Mouse (Mus musculus): ENCODE measurements around the gene Ascc1. TPM values are rescaled to one million over a fixed set of nuclear protein-coding genes. Genes with fewer than 3 reads are reported as not detected.

Gene Ascc1
- polyA plus RNA-seq, 1 experiment from 2014 or later = 41.8 TPM

DNA sequence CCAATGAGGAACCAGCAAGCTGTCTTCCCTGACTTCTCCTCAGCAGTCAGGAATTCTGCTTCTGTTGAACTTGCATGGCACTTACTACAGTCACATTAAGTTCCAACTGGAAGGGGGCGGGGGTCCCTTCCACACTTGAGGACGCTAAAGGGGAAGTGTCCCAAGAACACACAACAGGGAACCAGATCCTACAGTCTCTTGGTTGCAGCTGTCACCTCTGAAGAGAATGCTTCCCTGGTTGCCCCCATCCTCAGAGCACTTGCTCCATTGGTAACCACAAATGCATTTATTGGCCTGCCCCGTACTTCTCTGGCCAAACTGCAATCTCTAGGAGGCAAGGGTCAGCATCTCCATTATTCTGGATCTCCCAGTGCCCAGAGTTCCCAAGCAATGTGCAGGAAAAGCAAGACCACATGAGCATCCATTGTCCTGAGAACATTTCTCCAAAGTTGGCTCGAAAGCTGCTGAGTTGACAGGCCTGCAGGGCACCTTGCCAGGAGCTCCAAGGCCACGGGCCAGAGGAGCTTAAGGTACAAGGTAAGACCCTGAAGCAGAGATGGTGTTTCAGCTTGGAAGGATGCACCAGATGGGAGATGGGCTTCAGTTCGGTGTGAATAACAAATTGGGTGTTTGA is 35.2 kb upstream of the Ascc1 start:
- no peak for DNase-seq (ENCODE audit: low spot score)
- 93% methylated on average over 6 of the region's 6 CpGs for WGBS
- Histone ChIP-seq H3K36me3 (replicated peaks) (no peaks in the 10 kb centered on the region), H3K27ac (replicated peaks) (peak overlapping the region; percentile 10; the same call in 1 of the 2 replicates), H3K4me1 (peaks cover 54% of the 10 kb centered on the region), H3K9me3 (peaks cover 3% of the 10 kb centered on the region; the same call in 1 of the 2 replicates), H3K27me3 (replicated peaks; ENCODE audit: low read depth, poor library complexity, severe bottlenecking) (peaks cover 4% of the 10 kb centered on the region; the same call in 1 of the 2 replicates), H3K4me3 (no peak overlapping the region)

DNA sequence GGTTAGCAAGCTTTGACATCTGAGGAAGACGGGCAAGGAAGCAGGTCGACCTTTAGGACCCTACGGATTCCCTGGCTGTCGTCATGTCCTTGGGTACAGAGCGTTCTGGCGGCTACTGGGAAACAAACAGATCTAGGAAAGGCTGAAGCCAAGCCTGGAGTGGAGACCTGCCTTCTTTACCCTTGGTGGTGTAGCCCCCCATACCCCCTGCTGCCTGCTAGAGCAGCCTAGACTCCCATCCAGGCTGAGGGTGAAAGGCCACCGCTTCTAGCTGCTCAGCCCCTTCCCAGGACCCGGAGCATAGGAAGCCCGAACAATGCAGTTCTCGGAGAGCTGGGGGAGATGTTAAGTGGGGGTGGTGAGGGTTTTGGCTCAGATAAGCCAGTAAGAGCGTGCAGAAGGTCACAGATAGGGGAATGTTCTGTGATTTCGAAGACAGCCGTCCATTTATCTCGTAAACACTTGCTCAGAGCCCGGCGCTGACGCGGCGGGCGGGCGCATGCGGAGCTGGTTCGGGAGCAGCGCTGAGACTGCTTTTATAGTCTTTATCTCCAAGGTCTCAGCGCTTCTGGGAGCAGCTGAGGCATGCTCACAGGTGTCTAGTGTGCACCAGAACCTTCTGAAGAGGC is 32.7 kb upstream of the Ascc1 start:
- WGBS = under 1% methylated on average over 25 of the region's 25 CpGs
- Histone ChIP-seq H3K27me3 (replicated peaks; ENCODE audit: low read depth, poor library complexity, severe bottlenecking) (peaks cover 4% of the 10 kb centered on the region; the same call in 1 of the 2 replicates), H3K27ac (replicated peaks) (peak overlapping the region; percentile 96), H3K36me3 (replicated peaks) (no peaks in the 10 kb centered on the region), H3K4me1 (peaks cover 61% of the 10 kb centered on the region), H3K9me3 (peaks cover 3% of the 10 kb centered on the region; the same call in 1 of the 2 replicates), H3K4me3 (peak overlapping the region; percentile 65)
- DNase-seq (ENCODE audit: low spot score) = peak; percentile 76

DNA sequence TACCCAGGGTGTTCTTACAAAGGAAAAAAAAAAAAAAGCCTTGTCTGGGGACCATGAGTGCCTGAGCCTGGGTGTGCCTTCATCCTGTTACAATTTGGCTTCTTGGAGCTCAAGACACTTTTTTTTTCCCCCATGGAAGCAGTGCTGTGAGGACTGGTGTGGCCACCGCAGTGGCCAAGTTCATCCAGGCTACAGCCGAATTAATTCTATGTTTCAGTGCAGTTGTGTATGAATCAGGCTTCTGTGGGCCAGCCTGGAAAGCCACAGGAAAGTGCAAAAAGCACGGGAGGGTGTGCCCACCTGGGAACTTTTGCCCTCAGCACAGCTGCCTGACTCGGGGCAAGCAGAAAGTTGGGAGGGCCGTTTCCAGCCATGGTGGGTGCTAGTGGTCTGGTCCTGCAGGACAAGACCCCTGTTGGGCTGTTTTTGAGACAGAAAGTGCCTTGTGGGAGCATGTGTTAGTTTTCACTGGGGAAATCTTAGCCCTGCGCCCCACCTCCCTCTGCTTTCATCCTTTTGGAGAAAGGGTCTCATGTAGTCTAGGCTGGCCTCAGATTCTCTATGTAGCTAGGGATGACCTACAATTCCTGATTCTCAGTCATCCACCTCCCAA is 32.0 kb upstream of the Ascc1 start:
- Histone ChIP-seq H3K36me3 (replicated peaks) (no peaks in the 10 kb centered on the region), H3K4me1 (peaks cover 59% of the 10 kb centered on the region), H3K27ac (replicated peaks) (peak overlapping the region; percentile 96), H3K4me3 (peak overlapping the region; percentile 65), H3K9me3 (peaks cover 3% of the 10 kb centered on the region; the same call in 1 of the 2 replicates), H3K27me3 (replicated peaks; ENCODE audit: low read depth, poor library complexity, severe bottlenecking) (peaks cover 4% of the 10 kb centered on the region; the same call in 1 of the 2 replicates)
- DNase-seq (ENCODE audit: low spot score) = no peak
- 24% methylated on average over 6 of the region's 6 CpGs for WGBS

DNA sequence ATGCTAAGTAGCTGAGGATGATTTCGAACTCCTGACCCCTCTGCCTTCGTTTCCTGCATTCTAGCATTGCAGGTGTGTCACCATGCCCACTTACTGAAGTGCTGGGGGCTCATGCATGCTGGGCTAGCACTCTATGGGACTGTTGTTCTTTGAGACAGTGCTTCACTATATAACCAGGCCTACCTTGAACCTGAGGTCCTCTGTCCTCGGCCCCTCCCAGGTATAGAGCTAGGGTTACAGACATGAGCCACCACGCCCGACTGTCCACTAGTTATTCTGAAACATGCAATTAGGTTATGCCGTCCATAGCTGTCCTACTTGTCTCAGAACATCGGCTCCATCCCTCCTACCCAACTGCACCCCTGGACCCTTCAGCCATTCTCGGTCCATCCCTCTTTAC is 30.8 kb upstream of the Ascc1 start:
- Histone ChIP-seq H3K27ac (replicated peaks) (no peak overlapping the region), H3K4me3 (no peak overlapping the region), H3K4me1 (peaks cover 54% of the 10 kb centered on the region), H3K36me3 (replicated peaks) (no peaks in the 10 kb centered on the region), H3K27me3 (replicated peaks; ENCODE audit: low read depth, poor library complexity, severe bottlenecking) (peaks cover 4% of the 10 kb centered on the region; the same call in 1 of the 2 replicates), H3K9me3 (peaks cover 3% of the 10 kb centered on the region; the same call in 1 of the 2 replicates)
- DNase-seq (ENCODE audit: low spot score) = no peak
- WGBS = 87% methylated on average over 8 of the region's 8 CpGs

DNA sequence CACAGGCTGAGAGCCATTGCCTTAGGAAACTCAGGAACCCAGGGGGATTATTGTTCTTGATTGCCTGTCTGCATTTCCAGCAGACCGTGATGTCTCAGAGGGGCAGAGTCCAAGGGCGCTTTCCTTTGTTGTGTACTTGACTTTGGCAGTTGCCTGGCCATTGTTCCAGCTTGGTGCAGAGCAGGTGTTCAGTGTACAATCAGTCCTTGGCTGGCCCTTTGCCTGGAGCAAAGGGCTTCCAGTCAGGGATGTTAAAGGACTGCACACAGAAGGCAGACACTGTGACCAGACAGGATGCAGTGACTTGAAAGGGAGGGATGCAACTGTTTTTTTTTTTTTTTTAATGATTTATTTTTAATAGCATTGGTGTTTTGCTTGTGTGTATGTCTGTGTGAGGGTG is 30.1 kb upstream of the Ascc1 start:
- Histone ChIP-seq H3K27me3 (replicated peaks; ENCODE audit: low read depth, poor library complexity, severe bottlenecking) (peaks cover 4% of the 10 kb centered on the region; the same call in 1 of the 2 replicates), H3K27ac (replicated peaks) (0 out of 2 replicates have a peak overlapping the region, but pooled peaks have one; percentile 14), H3K4me3 (no peak overlapping the region), H3K36me3 (replicated peaks) (no peaks in the 10 kb centered on the region), H3K9me3 (no peaks in the 10 kb centered on the region), H3K4me1 (peaks cover 54% of the 10 kb centered on the region)
- no peak for DNase-seq (ENCODE audit: low spot score)
- 84% methylated on average over 2 of the region's 2 CpGs for WGBS

DNA sequence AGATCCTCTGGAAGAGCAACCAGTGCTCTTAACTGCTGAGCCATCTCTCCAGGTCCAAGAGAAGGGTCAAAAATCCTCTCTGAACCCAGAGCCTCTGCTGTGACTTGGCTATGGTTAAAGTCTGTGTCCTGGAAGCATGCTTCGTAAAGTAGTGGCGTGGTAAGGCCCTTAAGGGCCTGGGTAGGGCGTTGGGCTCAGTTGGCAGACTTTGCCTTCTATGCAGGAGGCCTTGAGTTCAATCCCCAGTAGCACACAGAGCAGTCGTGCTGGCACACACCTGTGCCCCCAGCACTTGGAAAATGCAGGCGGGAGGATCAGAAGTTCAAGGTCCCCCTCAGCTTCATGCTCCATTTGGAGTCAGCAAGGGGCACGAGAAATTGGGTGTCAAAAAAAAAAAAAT is 29.6 kb upstream of the Ascc1 start:
- Histone ChIP-seq H3K4me3 (no peak overlapping the region), H3K36me3 (replicated peaks) (no peaks in the 10 kb centered on the region), H3K27me3 (replicated peaks; ENCODE audit: low read depth, poor library complexity, severe bottlenecking) (peaks cover 4% of the 10 kb centered on the region; the same call in 1 of the 2 replicates), H3K4me1 (peaks cover 54% of the 10 kb centered on the region), H3K9me3 (no peaks in the 10 kb centered on the region), H3K27ac (replicated peaks) (no peak overlapping the region)
- WGBS = 84% methylated on average over 6 of the region's 6 CpGs
- no peak for DNase-seq (ENCODE audit: low spot score)

DNA sequence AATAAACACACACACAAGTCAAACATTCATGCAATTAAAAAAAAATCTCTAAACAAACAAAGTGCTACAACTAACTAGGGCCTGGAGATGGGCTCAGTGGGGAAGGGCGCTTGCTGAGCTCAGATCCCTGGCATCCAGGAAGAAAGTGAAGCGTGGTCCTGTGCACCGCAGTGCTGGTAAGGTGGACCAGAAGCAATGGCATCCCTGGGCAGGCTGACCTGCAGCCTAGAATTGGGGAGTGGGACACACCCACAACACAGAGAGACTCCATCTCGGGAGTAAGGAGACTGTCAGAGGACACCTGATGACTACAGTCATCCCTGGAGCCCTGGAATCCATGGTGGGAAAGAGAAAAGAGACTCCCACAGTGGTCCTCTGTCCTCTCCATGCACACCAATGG is 29.2 kb upstream of the Ascc1 start:
- Histone ChIP-seq H3K27ac (replicated peaks) (peak overlapping the region; percentile 88), H3K27me3 (replicated peaks; ENCODE audit: low read depth, poor library complexity, severe bottlenecking) (peaks cover 4% of the 10 kb centered on the region; the same call in 1 of the 2 replicates), H3K36me3 (replicated peaks) (no peaks in the 10 kb centered on the region), H3K4me3 (no peak overlapping the region), H3K9me3 (no peaks in the 10 kb centered on the region), H3K4me1 (peaks cover 54% of the 10 kb centered on the region)
- 77% methylated on average over 4 of the region's 4 CpGs for WGBS
- no peak for DNase-seq (ENCODE audit: low spot score)

DNA sequence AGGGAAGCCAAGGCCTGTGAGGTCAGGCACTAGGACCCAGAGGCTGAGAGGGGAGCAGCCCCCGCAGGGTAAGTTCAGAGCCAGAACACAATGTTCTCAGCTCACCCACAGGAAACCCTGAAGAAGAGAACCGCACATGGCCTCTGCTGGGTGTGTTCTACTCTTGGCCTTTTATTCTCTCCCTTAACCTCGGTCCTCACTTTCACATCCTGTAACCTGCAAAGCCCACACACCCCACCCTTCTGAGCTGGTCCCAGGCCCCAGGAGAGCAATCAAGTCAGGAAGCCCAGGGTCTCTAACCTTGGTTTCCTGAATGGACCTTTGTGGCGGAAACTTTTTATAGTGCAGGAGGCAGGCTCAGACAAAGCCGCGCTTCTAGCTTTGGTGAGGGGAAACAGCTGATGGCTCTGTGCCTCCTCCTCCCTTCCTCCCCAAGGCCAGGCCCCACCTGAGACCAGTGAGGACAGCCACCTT is 28.4 kb upstream of the Ascc1 start:
- Histone ChIP-seq H3K27ac (replicated peaks) (peak overlapping the region; percentile 88), H3K9me3 (no peaks in the 10 kb centered on the region), H3K4me1 (peaks cover 62% of the 10 kb centered on the region), H3K4me3 (peak overlapping the region; percentile 39), H3K36me3 (replicated peaks) (no peaks in the 10 kb centered on the region), H3K27me3 (replicated peaks; ENCODE audit: low read depth, poor library complexity, severe bottlenecking) (peaks cover 4% of the 10 kb centered on the region; the same call in 1 of the 2 replicates)
- DNase-seq (ENCODE audit: low spot score) = peak; percentile 58
- 13% methylated on average over 6 of the region's 6 CpGs for WGBS

DNA sequence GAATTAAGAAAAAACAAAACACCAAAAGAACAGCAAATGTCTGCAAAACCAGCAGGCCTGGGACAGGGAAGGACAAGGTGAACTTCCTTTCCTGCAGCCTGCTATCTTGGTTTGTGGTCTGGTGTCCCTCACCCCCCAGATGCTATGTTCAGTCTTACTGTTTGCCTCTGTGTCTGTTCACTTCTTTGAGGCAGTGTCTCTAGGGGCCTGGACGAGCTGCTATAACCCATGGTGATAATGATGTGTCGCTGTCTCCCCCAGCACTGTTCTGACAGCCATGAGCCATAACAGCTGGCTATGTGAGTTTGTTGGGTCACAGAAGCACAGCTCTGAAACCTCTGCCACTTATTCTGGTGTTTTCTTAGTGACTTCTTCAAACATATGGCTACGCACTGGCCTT is 27.8 kb upstream of the Ascc1 start:
- H3K27ac ChIP-seq (replicated peaks) = peak overlapping the region; percentile 88
- no peaks in the 10 kb centered on the region for H3K9me3 ChIP-seq
- peak overlapping the region; percentile 39; the same call in 1 of the 2 replicates for H3K4me3 ChIP-seq
- peaks cover 63% of the 10 kb centered on the region for H3K4me1 ChIP-seq
- peaks cover 4% of the 10 kb centered on the region; the same call in 1 of the 2 replicates for H3K27me3 ChIP-seq (replicated peaks; ENCODE audit: low read depth, poor library complexity, severe bottlenecking)
- DNase-seq (ENCODE audit: low spot score) = no peak
- no peaks in the 10 kb centered on the region for H3K36me3 ChIP-seq (replicated peaks)
- WGBS = 64% methylated on average over 3 of the region's 3 CpGs

DNA sequence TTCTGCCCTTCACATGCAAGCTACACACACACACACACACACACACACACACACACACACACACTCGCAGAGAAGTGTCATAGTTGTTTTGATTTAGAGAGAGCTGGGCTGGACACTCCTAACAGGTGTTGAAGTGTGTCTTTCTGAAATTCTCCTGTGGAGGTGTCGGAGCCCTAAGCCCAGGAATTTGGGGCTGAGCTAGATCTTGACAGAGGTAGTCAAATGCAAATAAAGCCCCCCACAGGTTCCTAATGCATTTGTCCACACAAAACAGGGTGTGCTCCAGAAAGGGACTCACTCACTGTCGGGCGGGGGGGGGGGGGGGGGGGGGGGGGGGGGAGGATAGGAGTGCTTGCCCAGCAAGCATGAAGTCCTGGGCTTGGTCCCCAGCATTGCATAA is 25.5 kb upstream of the Ascc1 start:
- Histone ChIP-seq H3K36me3 (replicated peaks) (no peaks in the 10 kb centered on the region; the same call in 1 of the 2 replicates), H3K4me3 (no peak overlapping the region), H3K27me3 (replicated peaks; ENCODE audit: low read depth, poor library complexity, severe bottlenecking) (no peaks in the 10 kb centered on the region), H3K27ac (replicated peaks) (no peak overlapping the region), H3K4me1 (peaks cover 59% of the 10 kb centered on the region), H3K9me3 (no peaks in the 10 kb centered on the region)
- WGBS = 44% methylated on average over 2 of the region's 4 CpGs
- DNase-seq (ENCODE audit: low spot score) = no peak

DNA sequence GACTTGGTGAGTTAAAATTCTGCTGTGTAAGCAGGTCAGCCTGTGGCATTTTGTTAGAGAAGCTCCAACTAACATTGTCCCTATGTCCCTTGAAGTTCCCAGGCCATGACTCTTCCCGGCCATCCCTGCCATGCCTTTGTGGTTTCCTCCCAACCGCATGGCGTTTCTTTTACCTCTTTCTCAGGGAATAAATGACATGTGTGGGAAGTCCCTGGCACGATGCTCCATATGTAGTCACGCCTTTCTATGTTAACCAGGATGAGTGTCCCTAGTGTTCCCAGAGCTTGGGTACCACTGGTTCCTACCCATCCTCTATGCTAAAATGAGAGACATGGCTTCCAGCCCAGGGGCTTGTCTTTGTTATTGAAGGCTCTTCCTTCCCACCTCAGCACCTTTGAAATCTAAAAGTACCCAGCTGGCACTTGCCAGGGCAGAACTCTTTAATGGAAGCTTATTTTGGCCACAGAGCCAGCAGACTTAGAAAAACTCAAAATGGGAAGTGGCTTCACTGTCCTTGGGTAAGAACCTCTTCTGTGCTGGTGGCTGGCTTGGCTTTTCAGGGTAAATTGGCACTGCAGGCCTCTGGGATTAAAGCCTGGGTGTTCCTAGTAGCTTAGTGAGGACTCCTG is 24.8 kb upstream of the Ascc1 start:
- no peaks in the 10 kb centered on the region for H3K9me3 ChIP-seq
- H3K36me3 ChIP-seq (replicated peaks) = peaks cover under 1% of the 10 kb centered on the region; the same call in 1 of the 2 replicates
- no peak overlapping the region for H3K4me3 ChIP-seq
- H3K4me1 ChIP-seq = peaks cover 54% of the 10 kb centered on the region
- WGBS = 89% methylated on average over 5 of the region's 5 CpGs
- no peaks in the 10 kb centered on the region for H3K27me3 ChIP-seq (replicated peaks; ENCODE audit: low read depth, poor library complexity, severe bottlenecking)
- no peak for DNase-seq (ENCODE audit: low spot score)
- H3K27ac ChIP-seq (replicated peaks) = peak overlapping the region; percentile 42; the same call in 1 of the 2 replicates

DNA sequence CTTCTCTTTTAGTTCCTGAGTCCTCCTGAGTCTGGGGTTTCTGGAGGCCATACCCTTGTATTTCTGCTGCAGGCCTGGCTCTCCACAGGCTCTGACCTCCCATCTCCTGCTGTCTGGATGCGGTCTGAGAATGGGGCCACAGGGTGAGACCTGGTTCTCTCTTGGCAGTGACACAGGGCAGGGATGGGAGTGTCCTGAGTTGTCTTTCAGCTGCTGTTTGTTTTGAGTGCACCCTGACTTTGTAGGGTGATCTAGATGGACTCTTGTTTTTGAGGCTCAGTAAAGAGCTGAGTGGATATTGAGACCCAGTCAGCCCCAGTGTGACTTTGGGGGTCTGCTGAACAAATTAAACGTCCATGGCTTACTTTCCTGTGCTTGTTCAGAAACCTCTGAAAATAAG is 24.2 kb upstream of the Ascc1 start:
- 80% methylated on average over 2 of the region's 2 CpGs for WGBS
- Histone ChIP-seq H3K36me3 (replicated peaks) (peaks cover 2% of the 10 kb centered on the region; the same call in 1 of the 2 replicates), H3K4me3 (no peak overlapping the region), H3K27me3 (replicated peaks; ENCODE audit: low read depth, poor library complexity, severe bottlenecking) (no peaks in the 10 kb centered on the region), H3K9me3 (no peaks in the 10 kb centered on the region), H3K27ac (replicated peaks) (peak overlapping the region; percentile 42; the same call in 1 of the 2 replicates), H3K4me1 (peaks cover 50% of the 10 kb centered on the region)
- no peak for DNase-seq (ENCODE audit: low spot score)
